Mouse (Mus musculus) lung, postnatal 0 days (tissue): ENCODE data around the gene Kcnh6.
A peak's percentile ranks its signal among the peaks of the same experiment; 100 is the strongest.

Experiments
- CTCF ChIP-seq: IDR thresholded peaks from 2 replicates; pipeline ENCODE4 v1.5.1; 2016; ENCODE audit warnings: antibody characterized with exemption, mild to moderate bottlenecking
- EP300 ChIP-seq: IDR thresholded peaks from 2 replicates; pipeline ENCODE4 v1.6.1; 2016; ENCODE audit warnings: antibody characterized with exemption, mild to moderate bottlenecking, control low read depth

GRCm38 (mm10) chr11:106001718-106002117 is 6.2 kb upstream of the Kcnh6 start:
- TF ChIP-seq CTCF (peak; percentile 74), EP300 (no peak)
